Mouse (Mus musculus): ENCODE data around the gene Dusp9.
A peak's percentile ranks its signal among the peaks of the same experiment; 100 is the strongest.

Gene Dusp9

DNA sequence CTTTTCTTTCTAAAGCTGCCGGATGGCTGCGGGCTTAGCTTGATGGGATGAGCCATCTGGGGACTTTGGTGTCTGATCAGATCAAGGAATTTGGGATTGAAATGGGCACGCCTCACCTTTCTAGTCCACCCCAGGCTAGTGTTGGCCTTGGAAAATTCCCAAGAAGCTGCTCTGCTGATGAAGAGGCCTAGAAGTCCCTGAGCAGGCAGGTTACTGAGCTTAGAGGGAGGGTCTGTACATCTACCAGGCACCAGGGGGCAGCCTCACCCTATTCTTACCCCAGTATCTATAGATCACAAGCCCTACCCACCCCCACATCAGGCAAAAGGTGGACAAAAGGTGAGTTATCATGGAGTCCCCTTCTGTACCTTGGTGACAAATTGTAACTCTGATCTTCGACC, 32.8 kb downstream of the Dusp9 start:
- peak; percentile 59 for DNase-seq

DNA sequence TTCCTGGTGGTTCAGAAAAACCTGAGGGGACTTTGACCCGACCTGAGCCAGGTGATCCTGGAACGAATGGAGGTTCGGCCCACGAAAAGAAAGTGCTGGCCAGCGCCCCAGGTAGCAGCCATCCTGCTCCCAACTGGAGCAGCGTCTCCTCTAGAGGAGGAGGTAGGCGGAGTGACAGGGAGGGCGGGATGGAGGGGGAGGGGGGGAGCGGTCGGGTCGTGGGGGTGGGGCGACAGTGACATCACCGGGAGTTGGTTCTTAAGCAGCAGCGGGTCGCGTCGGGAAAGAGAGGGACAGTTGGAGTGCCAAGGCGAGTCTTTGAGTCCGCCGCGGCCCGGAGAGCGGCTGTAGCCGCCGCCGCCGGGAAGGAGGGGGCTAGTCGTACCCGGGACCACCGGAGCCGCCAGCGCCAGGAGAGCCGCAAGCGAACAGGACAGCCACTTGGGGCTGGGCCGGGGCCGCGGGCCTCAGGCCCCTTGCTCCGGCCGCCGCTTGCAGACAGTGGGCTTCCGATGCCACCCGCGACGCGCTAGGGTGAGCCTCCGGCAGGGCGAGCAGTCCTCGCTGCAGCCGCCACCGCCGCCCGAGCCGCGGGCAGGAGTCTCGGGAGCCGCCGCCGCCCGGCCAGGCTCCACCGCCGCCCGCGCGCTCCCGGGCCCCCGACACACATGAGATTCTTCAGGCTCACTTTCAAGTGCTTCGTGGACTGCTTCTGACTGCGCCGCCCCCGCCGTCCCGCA, 33.8 kb downstream of the Dusp9 start, which contains the start of gene Slc6a8:
Gene Slc6a8, plus strand, starts transcription at position 272 of the 740 bp plus-strand sequence.
- peak; percentile 78 for DNase-seq

DNA sequence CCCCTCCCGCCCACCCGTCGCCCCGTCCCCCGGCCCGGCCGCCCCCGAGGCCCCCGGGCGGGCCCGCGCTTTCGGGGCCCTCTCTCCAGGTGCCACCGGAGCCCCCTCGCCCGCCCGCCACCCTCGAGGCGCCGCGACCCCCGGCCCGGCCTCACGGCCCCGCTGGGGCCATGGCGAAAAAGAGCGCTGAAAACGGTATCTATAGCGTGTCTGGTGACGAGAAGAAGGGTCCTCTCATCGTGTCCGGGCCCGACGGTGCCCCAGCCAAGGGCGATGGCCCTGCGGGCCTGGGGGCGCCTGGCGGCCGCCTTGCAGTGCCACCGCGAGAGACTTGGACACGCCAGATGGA, 34.4 kb downstream of the Dusp9 start:
- no peak for DNase-seq

GRCm38 (mm10) chrX:73673968-73674661, 34.9 kb downstream of the Dusp9 start:
- peak; percentile 17 for DNase-seq

DNA sequence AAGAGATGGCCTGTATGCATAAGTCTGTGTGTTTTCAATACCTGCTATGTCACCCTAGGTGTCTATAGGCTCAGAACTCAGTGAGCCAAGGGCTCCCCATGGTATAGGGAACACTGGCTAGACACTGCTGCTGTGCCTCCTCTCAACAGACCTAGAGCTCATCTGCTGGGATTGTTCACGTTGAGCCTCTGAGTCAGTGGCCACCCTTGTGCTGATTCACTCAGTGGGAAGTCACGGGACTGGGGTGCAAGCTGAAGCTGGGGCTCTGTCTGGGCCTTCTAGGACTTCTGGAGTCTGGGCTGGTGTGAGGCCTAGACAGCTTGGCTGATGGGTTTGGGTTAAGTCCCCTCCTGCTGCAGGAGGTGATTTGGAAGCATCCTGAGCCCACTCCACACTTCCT, 36.0 kb downstream of the Dusp9 start:
- no peak for DNase-seq

DNA sequence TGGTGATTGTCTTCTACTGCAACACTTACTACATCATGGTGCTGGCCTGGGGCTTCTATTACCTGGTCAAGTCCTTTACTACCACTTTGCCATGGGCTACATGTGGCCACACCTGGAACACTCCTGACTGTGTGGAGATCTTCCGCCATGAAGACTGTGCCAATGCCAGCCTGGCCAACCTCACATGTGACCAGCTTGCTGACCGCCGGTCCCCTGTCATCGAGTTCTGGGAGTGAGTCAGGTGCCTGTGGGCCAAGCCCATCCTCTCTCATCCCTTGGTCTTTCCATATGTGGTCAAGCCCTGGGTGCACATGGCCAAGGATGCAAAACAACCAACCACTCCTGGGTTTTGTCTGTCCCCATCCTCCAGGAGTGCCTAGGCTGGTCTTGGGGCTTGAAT, 37.4 kb downstream of the Dusp9 start:
- no peak for DNase-seq

- no peak for DNase-seq
Measured at GRCm38 (mm10) chrX:73684156-73684555, 44.9 kb downstream of the Dusp9 start.

DNA sequence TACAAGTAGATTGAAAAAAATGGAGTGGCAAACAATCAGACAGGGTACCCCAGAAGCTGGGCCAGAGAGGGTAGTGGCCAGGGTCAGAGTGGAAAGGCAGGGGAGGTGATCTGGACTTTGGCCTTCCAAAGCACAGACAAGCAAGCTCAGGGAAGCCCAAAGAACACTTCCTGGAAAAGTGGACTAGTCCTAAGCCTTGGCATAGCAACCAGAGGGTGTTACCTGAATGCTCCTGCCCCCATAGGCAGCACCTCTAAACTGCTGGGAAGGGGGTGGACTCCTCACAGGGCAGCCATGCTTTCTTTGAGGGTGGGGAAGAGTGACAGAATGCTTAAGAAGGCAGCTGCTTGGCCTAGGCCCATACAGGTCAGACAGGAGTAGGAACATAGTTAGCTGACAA, 45.8 kb downstream of the Dusp9 start:
- DNase-seq = no peak

GRCm38 (mm10) chrX:73685629-73686028, 46.4 kb downstream of the Dusp9 start:
- DNase-seq = peak; percentile 1

DNA sequence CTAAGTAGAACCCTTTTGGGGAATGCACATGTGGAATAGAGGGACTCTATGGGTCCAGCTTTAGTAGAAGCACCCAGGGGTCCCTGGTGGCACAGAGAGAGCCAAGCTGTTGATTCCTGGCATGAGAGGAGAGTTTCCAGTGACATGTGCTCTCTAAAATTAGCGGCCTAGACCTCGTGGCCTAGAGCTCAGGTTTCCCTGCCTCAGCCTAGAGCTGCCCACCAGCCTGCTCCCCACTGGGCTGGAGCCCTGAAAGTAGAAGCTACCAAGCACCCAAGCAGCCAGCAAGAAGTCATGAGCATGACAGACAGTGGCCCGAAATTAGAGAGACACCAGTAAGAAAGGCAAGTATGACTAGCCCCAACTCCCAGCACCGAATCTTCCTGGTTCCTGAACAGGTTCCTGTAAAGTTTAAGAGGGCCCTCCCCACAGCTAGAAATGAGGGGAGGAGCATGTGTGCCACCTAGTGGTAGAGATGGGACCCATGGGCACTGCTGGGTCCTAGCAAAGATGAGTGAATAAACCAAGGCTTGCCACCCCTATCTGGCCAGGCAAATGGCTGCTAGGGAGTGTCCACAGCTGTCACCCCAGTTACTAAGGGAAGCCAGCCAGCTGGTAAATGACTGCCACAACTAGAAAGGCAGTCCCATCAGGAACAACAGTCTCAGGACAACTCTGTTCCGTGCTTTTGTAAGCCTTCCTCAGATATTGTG, 51.9 kb downstream of the Dusp9 start:
- DNase-seq = peak; percentile 61

All from lung, postnatal 14 days (tissue).